8 mouse cellular contexts compared by ENCODE assay signal in genomic region chr6:121473093-121473821, GRCm38 (mm10). TPM values are rescaled to one million over a fixed set of nuclear protein-coding genes. Genes with fewer than 3 reads are reported as not detected.
DNase-seq lines count a peak whose midpoint lies in the region; ATAC-seq and TF ChIP-seq lines count a peak whose summit lies in the region.

Gene Iqsec3, minus strand, starts transcription at chr6:121473678.

- ATAC-seq in cerebellum, adult (ENCODE audit: insufficient number of reproducible peaks, low FRiP score, low TSS enrichment) = peak; percentile 68
- peak; percentile 97 for ATAC-seq in forebrain, postnatal 0 days

- DNase-seq in CH12.LX (ENCODE audit: extremely low read depth) = peak; percentile 34
- peak; percentile 90 for DNase-seq in forebrain, postnatal 0 days
- peak; percentile 87 to 94 for DNase-seq in heart, postnatal 36 days
- peak; percentile 82 to 90 for DNase-seq in layer of hippocampus, adult 2 months (ENCODE audit: low spot score in 2 of 2)
- peak; percentile 76 for DNase-seq in lung, adult 2 months
- peak; percentile 82 for DNase-seq in ovary, adult 18-20 months (ENCODE audit: low spot score)
- DNase-seq in thymus, postnatal 0 days (ENCODE audit: low spot score) = peak; percentile 82

- H3K27me3 ChIP-seq in CH12.LX (replicated peaks) = peaks cover 57% of the 10 kb centered on the region
- H3K27me3 ChIP-seq in forebrain, postnatal 0 days (ENCODE audit: insufficient read depth, low read length) = 0 out of 2 replicates have a peak, but pooled peaks cover 6% of the 10 kb centered on the region

- H3K4me3 ChIP-seq in CH12.LX (replicated peaks in 1 of 3; ENCODE audit: low read depth in 2 of 3, low read length in 2 of 3, poor library complexity in 1 of 3) = no peak within 1 kb of the TSS
- peak within 1 kb of the TSS; percentile 73 for H3K4me3 ChIP-seq in forebrain, postnatal 0 days (ENCODE audit: low read depth, low read length)
- H3K4me3 ChIP-seq in layer of hippocampus, adult 2 months = peak within 1 kb of the TSS; percentile 80
- no peak within 1 kb of the TSS for H3K4me3 ChIP-seq in lung, adult 2 months (replicated peaks; ENCODE audit: extremely low read depth, low read depth, low read length)

- no peaks in the 10 kb centered on the region for H3K36me3 ChIP-seq in CH12.LX (replicated peaks in 1 of 2; ENCODE audit: control insufficient read depth in 1 of 2, insufficient read depth in 1 of 2, low read length in 1 of 2)
- no peaks in the 10 kb centered on the region for H3K36me3 ChIP-seq in forebrain, postnatal 0 days (ENCODE audit: insufficient read depth)

- WGBS in forebrain, postnatal 0 days = 2% methylated on average over 63 of the region's 65 CpGs
- WGBS in lung, adult 2 months = under 1% methylated on average over 59 of the region's 65 CpGs

- H3K9ac ChIP-seq in CH12.LX (ENCODE audit: insufficient read depth, low read depth) = no peak within 1 kb of the TSS
- peak within 1 kb of the TSS; percentile 87 for H3K9ac ChIP-seq in forebrain, postnatal 0 days

- peaks cover 8% of the 10 kb centered on the region for H3K9me3 ChIP-seq in CH12.LX (replicated peaks; ENCODE audit: low read length)
- H3K9me3 ChIP-seq in forebrain, postnatal 0 days (ENCODE audit: low read length) = no peaks in the 10 kb centered on the region

- TF ChIP-seq EP300 in CH12.LX (IDR thresholded peaks at IDR 0.05; ENCODE audit: low read length) = no peak

- TF ChIP-seq CTCF in CH12.LX (conservative IDR thresholded peaks at IDR 0.05 in 1 of 2, IDR thresholded peaks at IDR 0.05 in 1 of 2; ENCODE audit: low read depth in 2 of 2, low read length in 2 of 2) = no peak
- TF ChIP-seq CTCF in forebrain, postnatal 0 days (IDR thresholded peaks at IDR 0.05; ENCODE audit: low read depth) = no peak; the same call in 1 of the 2 replicates
- no peak for TF ChIP-seq CTCF in layer of hippocampus, adult 2 months (conservative IDR thresholded peaks at IDR 0.05)
- no peak for TF ChIP-seq CTCF in lung, adult 2 months (IDR thresholded peaks at IDR 0.05; ENCODE audit: insufficient read depth, low read length)

- no peaks in the 10 kb centered on the region for H3K79me2 ChIP-seq in CH12.LX (replicated peaks; ENCODE audit: control insufficient read depth, extremely low read depth, insufficient read depth, poor library complexity, severe bottlenecking)

- intact Hi-C loops in heart, postnatal 36 days (cut with DNase I) = loop anchor here (5.0 kb wide), 1 partner anchor 136 kb away; no protein-coding TSS in a partner anchor

- no peak for TF ChIP-seq RAD21 in CH12.LX (IDR thresholded peaks at IDR 0.05; ENCODE audit: low read depth, low read length)

- TF ChIP-seq POLR2A in CH12.LX (IDR thresholded peaks at IDR 0.05; ENCODE audit: low read depth, low read length) = no peak
- no peak for TF ChIP-seq POLR2A in lung, adult 2 months (IDR thresholded peaks at IDR 0.05; ENCODE audit: borderline replicate concordance, extremely low read depth, low read depth, low read length)

- H3K27ac ChIP-seq in CH12.LX (ENCODE audit: insufficient read depth, low read depth) = no peak within 1 kb of the TSS
- peak within 1 kb of the TSS; percentile 92 for H3K27ac ChIP-seq in forebrain, postnatal 0 days (ENCODE audit: low read depth, low read length)
- peak within 1 kb of the TSS; percentile 92 for H3K27ac ChIP-seq in layer of hippocampus, adult 2 months

- dilution Hi-C loops in CH12.LX (cut with MboI; ENCODE audit: extremely low pct_ligation_motif_present, extremely low pct_unique_long_range_greater_than_20kb, low sequenced_read_pairs) = no loop called here

- no peak within 1 kb of the TSS for H3K4me2 ChIP-seq in CH12.LX (ENCODE audit: insufficient read depth, low read depth, poor library complexity, severe bottlenecking)
- peak within 1 kb of the TSS; percentile 63 for H3K4me2 ChIP-seq in forebrain, postnatal 0 days (ENCODE audit: low read depth)

- in situ Hi-C loops in CH12.LX (cut with MboI; ENCODE audit: low pct_ligation_motif_present, low pct_unique_long_range_greater_than_20kb, low sequenced_read_pairs) = no loop called here

- H3K4me1 ChIP-seq in CH12.LX (ENCODE audit: control insufficient read depth in 1 of 2, insufficient read depth in 2 of 2) = no peaks in the 10 kb centered on the region
- H3K4me1 ChIP-seq in forebrain, postnatal 0 days (ENCODE audit: insufficient read depth) = 0 out of 2 replicates have a peak, but pooled peaks cover 9% of the 10 kb centered on the region
- no peaks in the 10 kb centered on the region for H3K4me1 ChIP-seq in lung, adult 2 months (ENCODE audit: control insufficient read depth, insufficient read depth, low read length)

TF ChIP-seq in CH12.LX, 34 proteins besides CTCF, POLR2A, EP300 and RAD21:
- peak; percentile 80 for TF ChIP-seq SIN3A (IDR thresholded peaks at IDR 0.05; ENCODE audit: low read length)
- TF ChIP-seq TCF12 (IDR thresholded peaks at IDR 0.05; ENCODE audit: low read depth, low read length) = no peak
- TF ChIP-seq MXI1 (IDR thresholded peaks at IDR 0.05; ENCODE audit: low read depth, low read length) = peak; percentile 47; the same call in 1 of the 2 replicates
- TF ChIP-seq ZNF384 (IDR thresholded peaks at IDR 0.05; ENCODE audit: low read depth, low read length) = no peak

RNA-seq across cellular contexts. Expression of gene Iqsec3, which starts in this region (rescaled TPM):
- not detected in 2 replicates for total RNA-seq in CH12.LX (2012; rRNA removed)
- total RNA-seq in CH12.LX (2014; rRNA removed) = not detected in 2 replicates
- not detected in 2 replicates for polyA plus RNA-seq in CH12.LX (2012; ENCODE audit: insufficient read length, low read depth)
- 21.0 and 32.4 TPM in 2 replicates for total RNA-seq in forebrain, postnatal 0 days (2014; rRNA removed)
- 3.9 and 6.8 TPM in 2 replicates for polyA plus RNA-seq in forebrain, postnatal 0 days (2015; fragmentation: Nextera tagmentation; extraction: Ambion mirVana)
- under 1 TPM; 0.51 to 0.69 TPM for total RNA-seq in heart, postnatal 36 days (2021)
- total RNA-seq in layer of hippocampus, adult 2 months (2021) = 100 to 1,000 TPM; 135 TPM
- 0.04 TPM in 1 of 2 replicates, not detected in the other for polyA plus RNA-seq in lung, adult 2 months (2012; rRNA removed)
- 0.01 TPM in 1 of 2 replicates, not detected in the other for polyA plus RNA-seq in thymus, postnatal 0 days (2015; fragmentation: Nextera tagmentation; extraction: Ambion mirVana)

Comparison
In these comparisons a context has a peak if more than half of its experiments do, and no peak if none do; other contexts are left out.
1. RNA of gene Iqsec3 (total RNA-seq): 135 TPM in layer of hippocampus, adult 2 months and 21.0 to 32.4 TPM in forebrain, postnatal 0 days; 0.51 to 0.69 TPM in heart, postnatal 36 days and not detected in CH12.LX; every median in the first group is over 10 times any median in the second.
2. Peak in DNase-seq in CH12.LX; RNA of the gene not detected or under 1 TPM.
3. Peak in DNase-seq in heart, postnatal 36 days; RNA of the gene not detected or under 1 TPM.
4. Peak in DNase-seq in lung, adult 2 months; RNA of the gene not detected or under 1 TPM.
5. Peak in DNase-seq in thymus, postnatal 0 days; RNA of the gene not detected or under 1 TPM.
6. DNase-seq: peak in every context shown above with its lines; median percentile 90 in heart, postnatal 36 days; 90 in forebrain, postnatal 0 days; 86 in layer of hippocampus, adult 2 months; 82 in ovary, adult 18-20 months; 82 in thymus, postnatal 0 days; 76 in lung, adult 2 months; 34 in CH12.LX.
7. H3K4me3 ChIP-seq: peak in forebrain, postnatal 0 days (single experiment) and layer of hippocampus, adult 2 months (single experiment); none in CH12.LX (0 of 3) and lung, adult 2 months (single experiment).